ENCODE assay signal across 10 mouse cellular contexts in genomic region chr5:127191881-127192280, GRCm38 (mm10). TPM values are rescaled to one million over a fixed set of nuclear protein-coding genes. Genes with fewer than 3 reads are reported as not detected.
DNase-seq lines count a peak whose midpoint lies in the region; ATAC-seq and TF ChIP-seq lines count a peak whose summit lies in the region.
"Had no signal": no experiment of that assay in that cellular context is flagged by ENCODE, and none has a peak within 500 bp of the region (broad histone marks: within the 10 kb centered on the region; RNA-seq: fewer than 3 reads in every experiment).

No protein-coding gene starts in this region.

- 21% methylated on average over 5 of the region's 5 CpGs for WGBS in intestine, embryonic 14.5 days
- 25% methylated on average over 5 of the region's 5 CpGs for WGBS in intestine, embryonic 16.5 days
- WGBS in limb, embryonic 14.5 days: 21% methylated on average over 5 of the region's 5 CpGs

- H3K79me2 ChIP-seq in MEL (ENCODE audit: control insufficient read depth, insufficient read depth, low read length, poor library complexity): no peaks in the 10 kb centered on the region

- no peak for TF ChIP-seq RAD21 in MEL (IDR thresholded peaks at IDR 0.05; ENCODE audit: low read depth, low read length)

- H3K27me3 ChIP-seq in intestine, embryonic 14.5 days (replicated peaks; ENCODE audit: control insufficient read depth, insufficient read depth, low read length): no peaks in the 10 kb centered on the region
- no peaks in the 10 kb centered on the region for H3K27me3 ChIP-seq in intestine, embryonic 16.5 days (replicated peaks; ENCODE audit: control insufficient read depth, insufficient read depth, low read length)
- H3K27me3 ChIP-seq in MEL (ENCODE audit: control insufficient read depth in 1 of 2, insufficient read depth in 2 of 2, low read length in 2 of 2): no peaks in the 10 kb centered on the region
- no peaks in the 10 kb centered on the region for H3K27me3 ChIP-seq in limb, embryonic 14.5 days (ENCODE audit: control insufficient read depth, insufficient read depth, low read length)
- H3K27me3 ChIP-seq: embryonic facial prominence, embryonic 15.5 days; midbrain, embryonic 12.5 days had no signal

- TF ChIP-seq CTCF in MEL (IDR thresholded peaks at IDR 0.05 in 2 of 3, conservative IDR thresholded peaks at IDR 0.05 in 1 of 3; ENCODE audit: control insufficient read depth in 1 of 3, insufficient read depth in 1 of 3, low read depth in 2 of 3, low read length in 3 of 3, poor library complexity in 1 of 3, severe bottlenecking in 1 of 3): no peak

- no peak overlapping the region for H3K4me3 ChIP-seq in intestine, embryonic 14.5 days (ENCODE audit: low read depth, low read length)
- H3K4me3 ChIP-seq in intestine, embryonic 16.5 days (ENCODE audit: low read length): no peak overlapping the region
- H3K4me3 ChIP-seq in MEL (ENCODE audit: control insufficient read depth in 1 of 2, insufficient read depth in 1 of 2, low read depth in 2 of 2, low read length in 2 of 2): no peak overlapping the region
- H3K4me3 ChIP-seq in limb, embryonic 14.5 days (replicated peaks; ENCODE audit: low read length): no peak overlapping the region
- H3K4me3 ChIP-seq: embryonic facial prominence, embryonic 15.5 days; midbrain, embryonic 12.5 days had no signal

- DNase-seq in intestine, embryonic 14.5 days (ENCODE audit: low spot score): peak; percentile 85
- peak; percentile 3 for DNase-seq in MEL (ENCODE audit: low read depth, low spot score)
- DNase-seq in adrenal gland, postnatal 10 days: peak; percentile 76
- peak; percentile 82 for DNase-seq in limb, embryonic 14.5 days (ENCODE audit: low spot score)
- DNase-seq in spleen, adult 12 weeks (ENCODE audit: low spot score): no peak
- DNase-seq in B cell, adult 2 months: no peak
- DNase-seq in layer of hippocampus, postnatal 14 days (ENCODE audit: low spot score in 2 of 2): no peak

- no peak overlapping the region for H3K4me2 ChIP-seq in intestine, embryonic 14.5 days (ENCODE audit: low read length)
- no peak overlapping the region for H3K4me2 ChIP-seq in intestine, embryonic 16.5 days (ENCODE audit: low read depth, low read length)
- H3K4me2 ChIP-seq in limb, embryonic 14.5 days (replicated peaks; ENCODE audit: low read depth, low read length, severe bottlenecking): no peak overlapping the region
- H3K4me2 ChIP-seq: embryonic facial prominence, embryonic 15.5 days; midbrain, embryonic 12.5 days had no signal

- H3K27ac ChIP-seq in intestine, embryonic 14.5 days (ENCODE audit: low read depth): no peak overlapping the region
- H3K27ac ChIP-seq in intestine, embryonic 16.5 days (ENCODE audit: low read length): no peak overlapping the region
- no peak overlapping the region for H3K27ac ChIP-seq in MEL (ENCODE audit: control insufficient read depth, low read depth, low read length)
- H3K27ac ChIP-seq in limb, embryonic 14.5 days (replicated peaks; ENCODE audit: low read depth, low read length): no peak overlapping the region
- H3K27ac ChIP-seq: embryonic facial prominence, embryonic 15.5 days; midbrain, embryonic 12.5 days had no signal

- H3K4me1 ChIP-seq in intestine, embryonic 14.5 days (replicated peaks; ENCODE audit: control insufficient read depth, insufficient read depth, low read length): no peaks in the 10 kb centered on the region
- no peaks in the 10 kb centered on the region for H3K4me1 ChIP-seq in intestine, embryonic 16.5 days (ENCODE audit: control insufficient read depth, insufficient read depth, low read length)
- no peaks in the 10 kb centered on the region for H3K4me1 ChIP-seq in MEL (ENCODE audit: control insufficient read depth in 1 of 2, insufficient read depth in 2 of 2, low read length in 2 of 2)
- no peaks in the 10 kb centered on the region for H3K4me1 ChIP-seq in limb, embryonic 14.5 days (ENCODE audit: control insufficient read depth, insufficient read depth, low read length)
- H3K4me1 ChIP-seq: embryonic facial prominence, embryonic 15.5 days; midbrain, embryonic 12.5 days had no signal

- H3K9ac ChIP-seq in intestine, embryonic 14.5 days (ENCODE audit: low read length): no peak overlapping the region
- H3K9ac ChIP-seq in intestine, embryonic 16.5 days (ENCODE audit: low read depth, low read length): no peak overlapping the region
- no peak overlapping the region for H3K9ac ChIP-seq in MEL (ENCODE audit: control insufficient read depth, low read depth, low read length, poor library complexity, severe bottlenecking)
- H3K9ac ChIP-seq in limb, embryonic 14.5 days (ENCODE audit: low read depth, low read length, severe bottlenecking): no peak overlapping the region
- H3K9ac ChIP-seq: embryonic facial prominence, embryonic 15.5 days; midbrain, embryonic 12.5 days had no signal

- TF ChIP-seq POLR2A in MEL (IDR thresholded peaks at IDR 0.05; ENCODE audit: control insufficient read depth in 1 of 2, insufficient read depth in 1 of 2, low read depth in 1 of 2, low read length in 2 of 2, poor library complexity in 1 of 2): no peak
- TF ChIP-seq POLR2A in limb, embryonic 14.5 days (IDR thresholded peaks at IDR 0.05; ENCODE audit: borderline replicate concordance, extremely low read depth, insufficient read depth, insufficient read length): no peak

- ATAC-seq in intestine, embryonic 14.5 days (replicated peaks; ENCODE audit: low FRiP score, low TSS enrichment, low read depth): no peak
- no peak for ATAC-seq in intestine, embryonic 16.5 days
- ATAC-seq in limb, embryonic 14.5 days (ENCODE audit: low FRiP score, low read depth): no peak

- H3K36me3 ChIP-seq in intestine, embryonic 14.5 days (ENCODE audit: control insufficient read depth, insufficient read depth, low read length): no peaks in the 10 kb centered on the region
- H3K36me3 ChIP-seq in intestine, embryonic 16.5 days (ENCODE audit: control insufficient read depth, insufficient read depth, low read length): no peaks in the 10 kb centered on the region
- H3K36me3 ChIP-seq in MEL (ENCODE audit: control insufficient read depth in 1 of 2, insufficient read depth in 2 of 2, low read length in 2 of 2): no peaks in the 10 kb centered on the region
- no peaks in the 10 kb centered on the region for H3K36me3 ChIP-seq in limb, embryonic 14.5 days (ENCODE audit: control insufficient read depth, insufficient read depth, low read length)
- H3K36me3 ChIP-seq: embryonic facial prominence, embryonic 15.5 days; midbrain, embryonic 12.5 days had no signal

- TF ChIP-seq EP300 in MEL (IDR thresholded peaks at IDR 0.05; ENCODE audit: low read depth in 1 of 2, low read length in 2 of 2): no peak

- H3K9me3 ChIP-seq in intestine, embryonic 14.5 days (ENCODE audit: control insufficient read depth, low read length): no peaks in the 10 kb centered on the region
- no peaks in the 10 kb centered on the region for H3K9me3 ChIP-seq in intestine, embryonic 16.5 days (ENCODE audit: control insufficient read depth, low read length)
- no peaks in the 10 kb centered on the region for H3K9me3 ChIP-seq in MEL (replicated peaks; ENCODE audit: insufficient read depth, low read length)
- no peaks in the 10 kb centered on the region for H3K9me3 ChIP-seq in limb, embryonic 14.5 days (ENCODE audit: control insufficient read depth, low read length)
- H3K9me3 ChIP-seq: embryonic facial prominence, embryonic 15.5 days; midbrain, embryonic 12.5 days had no signal

TF ChIP-seq in MEL, 35 proteins besides CTCF, POLR2A, EP300 and RAD21:
- TF ChIP-seq POLR2AphosphoS5 (IDR thresholded peaks at IDR 0.05; ENCODE audit: borderline replicate concordance, low read depth, low read length) (no peak), ZMIZ1 (IDR thresholded peaks at IDR 0.05; ENCODE audit: low read depth, low read length) (no peak), POLR2AphosphoS2 (IDR thresholded peaks at IDR 0.05; ENCODE audit: low read length) (no peak), ETS1 (IDR thresholded peaks at IDR 0.05; ENCODE audit: low read depth, low read length) (no peak), TBP (IDR thresholded peaks at IDR 0.05; ENCODE audit: low read depth, low read length) (no peak), MXI1 (IDR thresholded peaks at IDR 0.05; ENCODE audit: low read depth, low read length) (no peak), USF1 (IDR thresholded peaks at IDR 0.05; ENCODE audit: low read depth, low read length) (no peak), KAT2A (conservative IDR thresholded peaks at IDR 0.05; ENCODE audit: low read depth, low read length) (no peak), MYC (IDR thresholded peaks at IDR 0.05; ENCODE audit: low read depth, low read length) (no peak), MYB (IDR thresholded peaks at IDR 0.05; ENCODE audit: low read depth, low read length) (no peak), GATA1 (IDR thresholded peaks at IDR 0.05; ENCODE audit: low read depth, low read length) (no peak), RCOR1 (IDR thresholded peaks at IDR 0.05; ENCODE audit: low read depth, low read length) (no peak), E2F4 (IDR thresholded peaks at IDR 0.05; ENCODE audit: borderline replicate concordance, low read depth, low read length) (no peak), ZC3H11A (IDR thresholded peaks at IDR 0.05; ENCODE audit: low read depth, low read length) (no peak), MAZ (IDR thresholded peaks at IDR 0.05; ENCODE audit: low read depth, low read length) (no peak), BHLHE40 (IDR thresholded peaks at IDR 0.05; ENCODE audit: borderline replicate concordance, low read depth, low read length) (no peak), TAL1 (IDR thresholded peaks at IDR 0.05; ENCODE audit: low read length) (no peak), SIN3A (IDR thresholded peaks at IDR 0.05; ENCODE audit: low read length) (no peak), JUND (IDR thresholded peaks at IDR 0.05; ENCODE audit: low read depth, low read length) (no peak)
TF ChIP-seq in MEL: peak in this region for 0.

RNA-seq across cellular contexts. Expression of gene Tmem132c, which starts 49.7 kb away (rescaled TPM):
- 0.68 and 0.75 TPM in 2 replicates for polyA plus RNA-seq in intestine, embryonic 14.5 days (2014; fragmentation: Nextera tagmentation; extraction: Ambion mirVana)
- 0.18 and 0.39 TPM in 2 replicates for polyA plus RNA-seq in intestine, embryonic 16.5 days (2015; fragmentation: Nextera tagmentation; extraction: Ambion mirVana)
- not detected in 2 replicates for total RNA-seq in MEL (2012; rRNA removed)
- not detected for polyA plus RNA-seq in MEL (2012; ENCODE audit: insufficient read depth in 1 of 2, insufficient read length in 2 of 2, low read depth in 1 of 2, low replicate concordance in 2 of 2, missing spikeins in 1 of 2)
- total RNA-seq in adrenal gland, postnatal 10 days (2021): 1 to 10 TPM; 1.5 to 2.3 TPM
- polyA plus RNA-seq in limb, embryonic 14.5 days (2012; rRNA removed): 27.2 and 29.4 TPM in 2 replicates
- 33.2 and 40.4 TPM in 2 replicates for polyA plus RNA-seq in limb, embryonic 14.5 days (2014; fragmentation: Nextera tagmentation; extraction: Ambion mirVana)
- 1 to 10 TPM; 5.3 to 7.4 TPM for total RNA-seq in layer of hippocampus, postnatal 14 days (2021)

Comparison
In these comparisons a context has a peak if more than half of its experiments do, and no peak if none do; other contexts are left out.
1. DNase-seq: peak in intestine, embryonic 14.5 days (single experiment), MEL (single experiment), adrenal gland, postnatal 10 days (single experiment) and limb, embryonic 14.5 days (single experiment); none in spleen, adult 12 weeks (single experiment), B cell, adult 2 months (0 of 2) and layer of hippocampus, postnatal 14 days (0 of 2).
2. RNA of gene Tmem132c, which starts 49.7 kb away (polyA plus RNA-seq): 27.2 to 40.4 TPM in limb, embryonic 14.5 days; 0.68 to 0.75 TPM in intestine, embryonic 14.5 days, 0.18 to 0.39 TPM in intestine, embryonic 16.5 days and not detected in MEL; every median in the first group is over 10 times any median in the second.